Mouse (Mus musculus): ENCODE measurements around the gene Art4.
"Not testable (repeated sequence)": the region's sequence is repeated elsewhere in the genome, so short reads cannot be mapped to it uniquely, and the experiment has no call there.

The Art4 gene

GRCm38 (mm10) chr6:136857186-136857872 is at the start of gene Art4:
TSS of gene Art4 (minus strand) at chr6:136857733.
- DNase-seq: no peak

- no peak for DNase-seq
These were observed 49.4 kb upstream of the Art4 start for GRCm38 (mm10) chr6:136906937-136907293.

- DNase-seq: no peak
These were observed 48.9 kb upstream of the Art4 start for GRCm38 (mm10) chr6:136906283-136906936.

- DNase-seq: no peak
These were observed 46.4 kb upstream of the Art4 start for GRCm38 (mm10) chr6:136903885-136904470.

GRCm38 (mm10) chr6:136902527-136902926 is 45.0 kb upstream of the Art4 start:
- DNase-seq: no peak

- DNase-seq: no peak
These were observed 43.5 kb upstream of the Art4 start for GRCm38 (mm10) chr6:136901010-136901409.

GRCm38 (mm10) chr6:136900369-136901009 is 43.0 kb upstream of the Art4 start:
- no peak for DNase-seq

- DNase-seq: no peak
These were observed 41.4 kb upstream of the Art4 start for GRCm38 (mm10) chr6:136898954-136899353.

- DNase-seq: no peak
These were observed 40.7 kb upstream of the Art4 start for GRCm38 (mm10) chr6:136898222-136898621.

GRCm38 (mm10) chr6:136897789-136898188 is 40.3 kb upstream of the Art4 start:
- DNase-seq: no peak

- no peak for DNase-seq
These were observed 37.2 kb upstream of the Art4 start for GRCm38 (mm10) chr6:136894532-136895339.

- no peak for DNase-seq
These were observed 34.5 kb upstream of the Art4 start for GRCm38 (mm10) chr6:136892002-136892401.

GRCm38 (mm10) chr6:136889554-136889953 is 32.0 kb upstream of the Art4 start:
- DNase-seq: no peak

- DNase-seq: no peak
These were observed 31.5 kb upstream of the Art4 start for GRCm38 (mm10) chr6:136889067-136889466.

GRCm38 (mm10) chr6:136887854-136888253 is 30.3 kb upstream of the Art4 start:
- peak in 1 of 2 experiments; percentile 8 for DNase-seq

GRCm38 (mm10) chr6:136884766-136885165 is 27.2 kb upstream of the Art4 start:
- not testable (repeated sequence) for DNase-seq

GRCm38 (mm10) chr6:136883961-136884360 is 26.4 kb upstream of the Art4 start:
- DNase-seq: no peak

GRCm38 (mm10) chr6:136883431-136883915 is 25.9 kb upstream of the Art4 start:
- peak in 1 of 2 experiments; percentile 9 for DNase-seq

- no peak for DNase-seq
These were observed 24.1 kb upstream of the Art4 start for GRCm38 (mm10) chr6:136881678-136882077.

GRCm38 (mm10) chr6:136875670-136876069 is 18.1 kb upstream of the Art4 start, which contains the start of gene Mgp:
TSS of gene Mgp (minus strand) at chr6:136875823.
- peak; percentile 22 to 35 for DNase-seq

GRCm38 (mm10) chr6:136874599-136874998 is 17.1 kb upstream of the Art4 start:
- DNase-seq: peak; percentile 43 to 44

- DNase-seq: no peak
These were observed 11.4 kb upstream of the Art4 start for GRCm38 (mm10) chr6:136868921-136869320.

Data from cerebellum, postnatal 10 days (tissue).